Mouse (Mus musculus): ENCODE measurements around the gene Slc26a5. TPM values are rescaled to one million over a fixed set of nuclear protein-coding genes. Genes with fewer than 3 reads are reported as not detected.
A peak's percentile ranks its signal among the peaks of the same experiment; 100 is the strongest.

Gene Slc26a5
- polyA plus RNA-seq, 1 experiment from 2014 or later, result not detected

- no peak overlapping the region for H3K4me2 ChIP-seq
- H3K9me3 ChIP-seq (replicated peaks), result no peaks in the 10 kb centered on the region
- H3K27me3 ChIP-seq, result no peaks in the 10 kb centered on the region
- peaks cover 36% of the 10 kb centered on the region for H3K36me3 ChIP-seq
- no peaks in the 10 kb centered on the region for H3K4me1 ChIP-seq (replicated peaks)
- H3K27ac ChIP-seq, result no peak overlapping the region
- 46% methylated on average over 4 of the region's 4 CpGs for WGBS
- H3K9ac ChIP-seq, result no peak overlapping the region
- ATAC-seq (replicated peaks; ENCODE audit: insufficient number of reproducible peaks, insufficient read depth, low FRiP score, low read depth), result no peak
- no peak overlapping the region for H3K4me3 ChIP-seq
These were observed 60.6 kb downstream of the Slc26a5 start for GRCm38 (mm10) chr5:21804837-21805236.

DNA sequence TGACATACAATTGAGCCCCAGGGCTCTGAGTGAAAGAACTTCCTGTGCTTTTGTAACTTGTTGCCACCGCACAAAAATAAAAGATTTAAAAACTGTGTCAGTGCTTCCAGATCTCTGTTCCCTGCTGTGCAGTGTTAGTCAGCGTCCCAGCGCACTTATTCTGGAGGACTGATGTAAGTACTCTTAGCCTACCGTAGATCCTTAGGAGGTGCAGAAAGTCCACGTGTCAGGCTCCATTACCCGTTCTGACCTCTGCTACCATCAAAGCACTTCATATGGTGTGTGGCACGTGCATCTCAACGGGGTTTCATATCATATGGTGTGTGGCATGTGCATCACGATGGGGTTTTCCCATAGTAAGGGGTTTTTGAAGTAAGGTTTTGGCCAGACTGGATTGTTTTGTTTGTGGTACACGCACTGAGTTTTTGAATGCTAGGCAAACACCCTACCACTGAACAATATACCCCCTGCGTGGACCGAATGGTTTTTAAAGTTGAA lies 61.7 kb downstream of the Slc26a5 start:
- Histone ChIP-seq H3K9me3 (replicated peaks) (no peaks in the 10 kb centered on the region), H3K9ac (no peak overlapping the region), H3K4me3 (no peak overlapping the region), H3K36me3 (peaks cover 45% of the 10 kb centered on the region), H3K27me3 (no peaks in the 10 kb centered on the region), H3K4me1 (replicated peaks) (no peaks in the 10 kb centered on the region), H3K4me2 (no peak overlapping the region), H3K27ac (no peak overlapping the region)
- 92% methylated on average over 12 of the region's 12 CpGs for WGBS
- no peak for ATAC-seq (replicated peaks; ENCODE audit: insufficient number of reproducible peaks, insufficient read depth, low FRiP score, low read depth)

- Histone ChIP-seq H3K9ac (no peak overlapping the region), H3K27me3 (no peaks in the 10 kb centered on the region), H3K9me3 (replicated peaks) (no peaks in the 10 kb centered on the region), H3K36me3 (peaks cover 45% of the 10 kb centered on the region), H3K4me1 (replicated peaks) (no peaks in the 10 kb centered on the region), H3K4me3 (no peak overlapping the region), H3K4me2 (no peak overlapping the region), H3K27ac (no peak overlapping the region)
- 86% methylated on average over 9 of the region's 9 CpGs for WGBS
- no peak for ATAC-seq (replicated peaks; ENCODE audit: insufficient number of reproducible peaks, insufficient read depth, low FRiP score, low read depth)
These were observed 62.5 kb downstream of the Slc26a5 start for GRCm38 (mm10) chr5:21802907-21803306.

- Histone ChIP-seq H3K36me3 (peaks cover 19% of the 10 kb centered on the region), H3K9me3 (replicated peaks) (no peaks in the 10 kb centered on the region), H3K4me3 (no peak overlapping the region), H3K4me1 (replicated peaks) (peaks cover 11% of the 10 kb centered on the region), H3K9ac (no peak overlapping the region), H3K27me3 (no peaks in the 10 kb centered on the region), H3K27ac (no peak overlapping the region), H3K4me2 (no peak overlapping the region)
- no peak for ATAC-seq (replicated peaks; ENCODE audit: insufficient number of reproducible peaks, insufficient read depth, low FRiP score, low read depth)
These were observed 73.2 kb downstream of the Slc26a5 start for GRCm38 (mm10) chr5:21792166-21792565.

GRCm38 (mm10) chr5:21789061-21789460 lies 76.3 kb downstream of the Slc26a5 start:
- Histone ChIP-seq H3K27ac (no peak overlapping the region), H3K36me3 (no peaks in the 10 kb centered on the region), H3K4me2 (no peak overlapping the region), H3K9ac (no peak overlapping the region), H3K27me3 (no peaks in the 10 kb centered on the region), H3K9me3 (replicated peaks) (no peaks in the 10 kb centered on the region), H3K4me1 (replicated peaks) (peaks cover 11% of the 10 kb centered on the region), H3K4me3 (no peak overlapping the region)
- 78% methylated on average over 5 of the region's 5 CpGs for WGBS
- ATAC-seq (replicated peaks; ENCODE audit: insufficient number of reproducible peaks, insufficient read depth, low FRiP score, low read depth), result no peak

GRCm38 (mm10) chr5:21787186-21788105 lies 78.0 kb downstream of the Slc26a5 start:
- Histone ChIP-seq H3K27ac (peak overlapping the region; percentile 75), H3K4me2 (peak overlapping the region; percentile 66), H3K4me3 (peak overlapping the region; percentile 81), H3K36me3 (peaks cover 6% of the 10 kb centered on the region), H3K9me3 (replicated peaks) (no peaks in the 10 kb centered on the region), H3K9ac (peak overlapping the region; percentile 84), H3K4me1 (replicated peaks) (peaks cover 11% of the 10 kb centered on the region), H3K27me3 (no peaks in the 10 kb centered on the region)
- 29% methylated on average over 11 of the region's 11 CpGs for WGBS
- no peak for ATAC-seq (replicated peaks; ENCODE audit: insufficient number of reproducible peaks, insufficient read depth, low FRiP score, low read depth)

DNA sequence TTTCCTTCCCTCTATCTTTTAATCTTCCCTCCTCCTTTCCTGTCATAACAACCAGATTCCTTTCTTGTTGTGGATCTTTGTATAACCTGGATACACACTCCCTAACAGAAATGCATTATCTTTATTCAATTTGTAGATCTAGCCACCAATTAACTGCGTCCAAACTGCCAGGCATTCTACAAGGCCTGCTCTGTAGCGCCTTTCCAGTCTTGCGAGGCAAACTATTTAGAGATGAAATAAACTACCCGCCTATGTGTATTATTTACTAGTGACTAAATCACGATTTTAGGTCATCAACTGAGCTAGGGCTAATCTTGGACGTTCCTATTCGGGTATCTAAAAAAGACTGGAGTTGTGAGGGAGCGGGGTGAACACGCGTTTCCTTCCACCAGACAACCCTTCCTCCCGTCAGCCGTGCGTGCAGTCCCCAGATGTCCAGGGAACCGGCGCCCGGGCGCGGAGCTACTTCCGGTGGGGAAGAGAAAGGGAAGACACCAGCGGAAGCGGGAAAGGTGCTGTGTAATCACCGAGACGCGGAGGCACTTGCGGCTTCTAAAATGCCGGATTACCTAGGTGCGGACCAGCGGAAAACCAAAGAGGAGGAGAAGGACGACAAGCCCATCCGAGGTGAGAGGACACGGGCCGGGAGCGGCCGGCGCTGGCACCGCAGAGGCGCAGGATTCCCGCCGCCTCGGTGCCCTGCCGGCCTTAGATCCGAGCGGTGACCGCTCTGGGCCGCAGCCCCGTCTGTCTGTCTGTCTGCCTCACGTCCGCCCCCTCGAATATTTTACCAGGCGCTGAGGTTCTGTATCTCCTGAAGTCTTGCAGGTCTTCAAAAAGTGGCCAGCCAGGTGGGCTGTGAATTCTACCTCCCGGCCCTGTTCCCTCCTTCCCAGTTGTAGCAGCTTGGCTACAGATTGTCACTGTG lies 78.9 kb downstream of the Slc26a5 start:
- Histone ChIP-seq H3K27ac (peak overlapping the region; percentile 75), H3K9me3 (replicated peaks) (no peaks in the 10 kb centered on the region), H3K36me3 (peaks cover 15% of the 10 kb centered on the region), H3K4me2 (peak overlapping the region; percentile 66), H3K9ac (peak overlapping the region; percentile 84), H3K4me1 (replicated peaks) (peaks cover 11% of the 10 kb centered on the region), H3K27me3 (no peaks in the 10 kb centered on the region), H3K4me3 (peak overlapping the region; percentile 81)
- ATAC-seq (replicated peaks; ENCODE audit: insufficient number of reproducible peaks, insufficient read depth, low FRiP score, low read depth), result peak; percentile 81
- 2% methylated on average over 51 of the region's 51 CpGs for WGBS

DNA sequence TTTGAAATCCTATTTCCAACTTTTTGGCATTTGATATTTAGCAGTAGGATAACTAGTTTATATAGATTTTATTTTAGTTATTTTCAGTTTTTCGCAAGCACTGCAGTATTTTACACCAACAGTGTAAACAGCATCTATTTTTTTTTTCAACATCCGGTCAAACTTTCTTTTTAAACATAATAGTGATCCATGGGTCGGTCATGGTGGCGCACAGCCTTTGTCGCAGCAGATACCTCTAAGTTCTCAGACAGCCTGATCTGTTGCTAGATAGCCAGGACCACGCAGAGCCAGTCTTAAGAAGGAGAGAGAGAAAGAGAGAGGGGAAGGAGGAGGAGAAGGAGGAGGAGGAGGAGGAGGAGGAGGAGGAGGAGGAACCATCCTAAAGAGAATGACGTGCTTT lies 79.6 kb downstream of the Slc26a5 start:
- peaks cover 22% of the 10 kb centered on the region for H3K36me3 ChIP-seq
- peak overlapping the region; percentile 82 for H3K4me2 ChIP-seq
- no peak overlapping the region for H3K27ac ChIP-seq
- no peak overlapping the region for H3K4me3 ChIP-seq
- no peaks in the 10 kb centered on the region for H3K9me3 ChIP-seq (replicated peaks)
- H3K4me1 ChIP-seq (replicated peaks), result peaks cover 11% of the 10 kb centered on the region
- no peak overlapping the region for H3K9ac ChIP-seq
- no peaks in the 10 kb centered on the region for H3K27me3 ChIP-seq
- no peak for ATAC-seq (replicated peaks; ENCODE audit: insufficient number of reproducible peaks, insufficient read depth, low FRiP score, low read depth)
- 80% methylated on average over 7 of the region's 7 CpGs for whole genome bisulfite sequencing

- H3K27ac ChIP-seq, result peak within 1 kb of the TSS; percentile 64
- H3K9me3 ChIP-seq (replicated peaks), result no peaks in the 10 kb centered on the region
- peak within 1 kb of the TSS; percentile 98 for H3K4me3 ChIP-seq
- H3K9ac ChIP-seq, result peak within 1 kb of the TSS; percentile 75
- 1% methylated on average over 30 of the region's 37 CpGs for WGBS
- H3K36me3 ChIP-seq, result peaks cover 30% of the 10 kb centered on the region
- H3K4me2 ChIP-seq, result peak within 1 kb of the TSS; percentile 82
- no peaks in the 10 kb centered on the region for H3K27me3 ChIP-seq
- peak; percentile 92 for ATAC-seq (replicated peaks; ENCODE audit: insufficient number of reproducible peaks, insufficient read depth, low FRiP score, low read depth)
- H3K4me1 ChIP-seq (replicated peaks), result peaks cover 11% of the 10 kb centered on the region
These were observed 80.4 kb downstream of the Slc26a5 start, which contains the start of the genes Dnajc2 and Psmc2 for GRCm38 (mm10) chr5:21785053-21785452. TSS of gene Dnajc2 (minus strand) at chr5:21785251. TSS of gene Psmc2 (plus strand) at chr5:21785283.

DNA sequence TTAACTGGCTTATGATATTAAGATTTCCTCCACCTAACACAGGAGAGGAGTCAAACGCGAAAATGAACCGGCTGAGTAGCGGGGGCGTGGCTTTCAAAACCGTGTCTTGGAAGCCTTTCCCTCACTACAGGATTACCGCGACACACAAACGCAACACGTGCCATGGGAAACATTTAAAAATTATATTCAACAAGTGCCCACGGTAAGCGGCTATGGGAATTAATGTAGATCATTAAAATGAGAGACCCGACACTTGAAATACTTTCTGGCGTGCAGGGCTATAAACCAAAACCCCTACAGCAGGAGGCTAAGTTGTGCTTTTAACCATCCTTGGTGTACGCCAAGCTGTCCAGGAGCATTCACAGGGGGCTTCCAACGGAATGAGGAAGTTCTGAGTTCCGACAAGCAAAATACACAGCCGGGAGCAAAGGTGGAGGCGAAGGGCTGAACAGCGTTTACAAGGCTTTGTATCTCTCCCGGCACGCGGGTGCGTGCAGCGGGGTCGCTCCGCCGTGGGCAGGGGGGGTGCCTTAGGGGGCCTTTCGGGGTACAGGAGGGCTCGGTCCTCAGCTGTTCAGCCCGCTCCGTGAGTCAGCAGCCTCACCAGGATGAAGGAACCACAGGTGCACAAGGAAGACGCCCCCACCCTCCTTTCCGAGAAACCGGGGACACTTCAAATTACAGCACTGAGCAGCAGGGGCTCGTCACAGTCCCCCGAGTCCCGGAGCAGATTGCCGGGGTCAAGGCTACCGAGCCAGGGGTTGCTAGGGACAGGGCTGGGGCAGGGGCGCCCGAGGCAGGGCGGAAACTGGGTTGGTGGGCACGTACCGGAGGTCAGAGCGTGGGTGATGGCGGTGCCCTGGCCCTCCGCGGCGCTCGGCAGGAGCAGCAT lies 81.0 kb downstream of the Slc26a5 start:
- H3K4me3 ChIP-seq, result peak overlapping the region; percentile 98

More for the DNA sequence above, 81.0 kb downstream of the Slc26a5 start:
- Histone ChIP-seq H3K27me3 (no peaks in the 10 kb centered on the region), H3K36me3 (peaks cover 36% of the 10 kb centered on the region), H3K9ac (peak overlapping the region; percentile 75), H3K4me2 (peak overlapping the region; percentile 82), H3K27ac (peak overlapping the region; percentile 64), H3K9me3 (replicated peaks) (no peaks in the 10 kb centered on the region), H3K4me1 (replicated peaks) (peaks cover 11% of the 10 kb centered on the region)
- peak; percentile 61 for ATAC-seq (replicated peaks; ENCODE audit: insufficient number of reproducible peaks, insufficient read depth, low FRiP score, low read depth)
- under 1% methylated on average over 51 of the region's 51 CpGs for WGBS
